ENCODE assay signal across 8 mouse cellular contexts in the genomic region with DNA sequence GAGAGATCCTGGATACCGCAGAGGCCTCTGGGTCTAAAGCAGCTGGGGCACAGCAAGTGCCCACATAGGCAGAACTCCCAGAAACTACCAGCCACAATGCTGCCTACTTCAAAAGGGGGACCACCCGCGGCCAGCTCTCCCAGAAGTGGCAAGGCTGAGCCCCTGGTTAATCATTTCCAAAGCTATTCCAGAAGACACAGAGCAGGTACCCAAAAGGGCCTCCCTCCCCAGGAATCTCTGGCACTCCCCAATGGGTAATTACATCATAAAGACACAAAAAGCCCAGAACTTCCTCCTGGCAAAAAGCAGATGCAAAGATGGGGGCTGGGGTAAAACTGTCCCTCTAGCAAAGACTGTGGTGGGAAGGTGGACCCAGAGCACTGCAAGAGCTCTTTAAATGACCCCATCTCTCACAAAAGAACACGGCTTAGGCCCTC. TPM values are rescaled to one million over a fixed set of nuclear protein-coding genes. Genes with fewer than 3 reads are reported as not detected.
DNase-seq lines count a peak whose midpoint lies in the region; ATAC-seq lines count a peak whose summit lies in the region.

No protein-coding gene starts in this region.

- no peaks in the 10 kb centered on the region for H3K36me3 ChIP-seq in forebrain, embryonic 16.5 days (ENCODE audit: control insufficient read depth, insufficient read depth)
- H3K36me3 ChIP-seq in kidney, embryonic 16.5 days (ENCODE audit: insufficient read depth, low read length): peaks cover 5% of the 10 kb centered on the region; the same call in 1 of the 2 replicates

- WGBS in forebrain, embryonic 16.5 days: 7% methylated on average over 4 of the region's 4 CpGs
- 11% methylated on average over 4 of the region's 4 CpGs for WGBS in kidney, embryonic 16.5 days

- H3K9ac ChIP-seq in forebrain, embryonic 16.5 days (replicated peaks; ENCODE audit: low read depth, low read length): peak overlapping the region; percentile 51
- H3K9ac ChIP-seq in kidney, embryonic 16.5 days (replicated peaks; ENCODE audit: low read length): peak overlapping the region; percentile 43

- no peaks in the 10 kb centered on the region for H3K27me3 ChIP-seq in forebrain, embryonic 16.5 days (replicated peaks; ENCODE audit: control insufficient read depth, insufficient read depth, low read length)
- H3K27me3 ChIP-seq in kidney, embryonic 16.5 days (ENCODE audit: insufficient read depth, low read length): no peaks in the 10 kb centered on the region

- H3K4me2 ChIP-seq in forebrain, embryonic 16.5 days (ENCODE audit: low read length): peak overlapping the region; percentile 40
- peak overlapping the region; percentile 34 for H3K4me2 ChIP-seq in kidney, embryonic 16.5 days (replicated peaks; ENCODE audit: low read depth, low read length)

- peak overlapping the region; percentile 88 for H3K27ac ChIP-seq in forebrain, embryonic 16.5 days (ENCODE audit: low read length)
- peak overlapping the region; percentile 96 for H3K27ac ChIP-seq in kidney, embryonic 16.5 days (ENCODE audit: low read length)

- H3K4me3 ChIP-seq in forebrain, embryonic 16.5 days (replicated peaks; ENCODE audit: low read length): no peak overlapping the region
- no peak overlapping the region for H3K4me3 ChIP-seq in kidney, embryonic 16.5 days (ENCODE audit: low read length)

- peak; percentile 29 for ATAC-seq in forebrain, embryonic 16.5 days
- ATAC-seq in kidney, embryonic 16.5 days (ENCODE audit: low FRiP score, low TSS enrichment): peak; percentile 65

- DNase-seq in urinary bladder, postnatal 25 days (ENCODE audit: low spot score): peak; percentile 46
- no peak for DNase-seq in urinary bladder, adult 2 months (ENCODE audit: low spot score)
- DNase-seq in lung, postnatal 36 days: peak; percentile 66
- no peak for DNase-seq in adrenal gland, postnatal 14 days
- no peak for DNase-seq in left cerebral cortex, adult 8-10 months (ENCODE audit: low spot score in 2 of 2)
- DNase-seq in frontal cortex, postnatal 10 days (ENCODE audit: low spot score in 2 of 2): no peak

- no peaks in the 10 kb centered on the region for H3K9me3 ChIP-seq in forebrain, embryonic 16.5 days (ENCODE audit: control insufficient read depth, low read length)
- no peaks in the 10 kb centered on the region for H3K9me3 ChIP-seq in kidney, embryonic 16.5 days (ENCODE audit: low read length)

- H3K4me1 ChIP-seq in forebrain, embryonic 16.5 days (replicated peaks; ENCODE audit: control insufficient read depth, insufficient read depth, low read length): peaks cover 58% of the 10 kb centered on the region
- H3K4me1 ChIP-seq in kidney, embryonic 16.5 days (ENCODE audit: insufficient read depth, low read length): peaks cover 93% of the 10 kb centered on the region

RNA-seq across cellular contexts. Expression of gene Zmynd8, which starts 41.4 kb away (rescaled TPM):
- 35.3 and 46.7 TPM in 2 replicates for polyA plus RNA-seq in urinary bladder, adult 2 months (2012; rRNA removed)
- polyA plus RNA-seq in forebrain, embryonic 16.5 days (2015; fragmentation: Nextera tagmentation; extraction: Ambion mirVana): 69.8 and 81.5 TPM in 2 replicates
- polyA plus RNA-seq in kidney, embryonic 16.5 days (2015; fragmentation: Nextera tagmentation; extraction: Ambion mirVana): 58.2 and 69.4 TPM in 2 replicates
- total RNA-seq in adrenal gland, postnatal 14 days (2021): 45.8 and 59.2 TPM in 2 replicates
- 100 to 1,000 TPM; 105 to 132 (median 130) TPM for total RNA-seq in left cerebral cortex, adult 8-10 months (2022)

Comparison
In these comparisons a context has a peak if more than half of its experiments do, and no peak if none do; other contexts are left out.
1. DNase-seq: peak in urinary bladder, postnatal 25 days (single experiment) and lung, postnatal 36 days (single experiment); none in urinary bladder, adult 2 months (single experiment), adrenal gland, postnatal 14 days (single experiment), left cerebral cortex, adult 8-10 months (0 of 2) and frontal cortex, postnatal 10 days (0 of 2).